Mouse (Mus musculus) lung, adult 2 months (tissue): ENCODE measurements around the gene Fmnl2.

Source experiments
- CTCF ChIP-seq: fragments of 200-500 bp; IDR thresholded peaks from 2 replicates; pipeline ENCODE4 v1.5.1; 2011; ENCODE audit warnings: mild to moderate bottlenecking, low read length, control low read depth; ENCODE audit not compliant: insufficient read depth
- POLR2A ChIP-seq: fragments of 200-500 bp; IDR thresholded peaks from 2 replicates; pipeline ENCODE4 v1.6.1; 2011; ENCODE audit warnings: low read depth, mild to moderate bottlenecking, control low read depth, low read length, borderline replicate concordance; ENCODE audit errors: extremely low read depth

DNA sequence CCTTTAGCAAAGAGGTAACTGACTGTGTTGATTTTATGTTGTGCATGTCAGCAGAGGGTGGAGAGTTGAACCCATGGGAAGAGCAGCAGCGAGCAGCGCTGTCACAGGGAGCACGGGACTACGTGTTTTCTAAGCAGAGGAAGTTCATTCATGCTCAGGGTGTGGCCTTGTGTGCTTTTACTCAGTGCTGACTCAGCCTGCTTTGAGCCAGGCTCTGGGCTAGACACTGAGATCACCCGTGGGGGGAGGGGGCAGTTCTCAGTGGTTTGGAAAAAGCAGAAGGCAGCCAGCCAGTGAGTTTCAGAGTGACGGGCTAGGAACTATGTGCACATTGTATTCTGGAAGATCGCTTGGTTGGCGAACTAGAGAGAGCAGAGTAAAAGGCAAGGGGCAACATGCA, 97.4 kb downstream of the Fmnl2 start:
- no peak for TF ChIP-seq POLR2A
- TF ChIP-seq CTCF, result no peak
